Mouse (Mus musculus): ENCODE results near the gene Prcc.

- TF ChIP-seq CTCF (IDR thresholded peaks at IDR 0.05; ENCODE audit: control insufficient read depth, insufficient read depth, low read length) (no peak), POLR2A (IDR thresholded peaks at IDR 0.05; ENCODE audit: borderline replicate concordance, control insufficient read depth, low read depth, low read length) (no peak)
These were observed 24.0 kb upstream of the Prcc start for GRCm38 (mm10) chr3:87909381-87909780.

Data from bone marrow, adult 2 months (tissue).